Mouse (Mus musculus) neural tube, embryonic 12.5 days (tissue): ENCODE results near the gene Hacd4. TPM values are rescaled to one million over a fixed set of nuclear protein-coding genes. Genes with fewer than 3 reads are reported as not detected.

Experiments
- ATAC-seq: fragments of 200-750 bp; cut with Nextera tagmentation; 2 replicates; pipeline ENCODE4 v1.8.0; 2017; ENCODE audit warnings: low read depth, mild to moderate bottlenecking, moderate TSS enrichment, moderate library complexity; ENCODE audit not compliant: low FRiP score
- H3K27ac ChIP-seq: fragments of 300-500 bp; sonication (generic); 2 replicates; pipeline ENCODE4 v1.5.1; 2016
- H3K27me3 ChIP-seq: fragments of 300-500 bp; sonication (generic); replicated peaks from 2 replicates; pipeline ENCODE4 v1.6.1; 2016; ENCODE audit warnings: mild to moderate bottlenecking
- H3K36me3 ChIP-seq: fragments of 300-500 bp; sonication (generic); 2 replicates; pipeline ENCODE4 v1.6.1; 2016; ENCODE audit warnings: mild to moderate bottlenecking
- H3K4me1 ChIP-seq: fragments of 300-500 bp; sonication (generic); 2 replicates; pipeline ENCODE4 v1.6.1; 2016
- H3K4me2 ChIP-seq: fragments of 300-500 bp; sonication (generic); replicated peaks from 2 replicates; pipeline ENCODE4 v1.6.1; 2016; ENCODE audit warnings: mild to moderate bottlenecking
- H3K4me3 ChIP-seq: fragments of 300-500 bp; sonication (generic); 2 replicates; pipeline ENCODE4 v1.5.1; 2016
- H3K9ac ChIP-seq: fragments of 300-500 bp; sonication (generic); 2 replicates; pipeline ENCODE4 v1.6.1; 2016; ENCODE audit warnings: mild to moderate bottlenecking
- H3K9me3 ChIP-seq: fragments of 300-500 bp; sonication (generic); 2 replicates; pipeline ENCODE4 v1.6.1; 2016; ENCODE audit warnings: mild to moderate bottlenecking
- WGBS: fragments of 180-500 bp; shearing (Covaris S2); methylation state at CpG from one replicate; pipeline ENCODE4 v1.1.7; 2016; 5-methylcytosine and 5-hydroxymethylcytosine counted together
- polyA plus RNA-seq: library from polyadenylated mRNA; unstranded; fragments of >200 nt; fragmentation: Nextera tagmentation; extraction: Ambion mirVana; gene quantifications from 2 replicates; pipeline ENCODE4 v1.2.1, GENCODE M21; 2016

Gene Hacd4
- polyA plus RNA-seq, 1 experiment from 2014 or later, result 3.8 TPM

DNA sequence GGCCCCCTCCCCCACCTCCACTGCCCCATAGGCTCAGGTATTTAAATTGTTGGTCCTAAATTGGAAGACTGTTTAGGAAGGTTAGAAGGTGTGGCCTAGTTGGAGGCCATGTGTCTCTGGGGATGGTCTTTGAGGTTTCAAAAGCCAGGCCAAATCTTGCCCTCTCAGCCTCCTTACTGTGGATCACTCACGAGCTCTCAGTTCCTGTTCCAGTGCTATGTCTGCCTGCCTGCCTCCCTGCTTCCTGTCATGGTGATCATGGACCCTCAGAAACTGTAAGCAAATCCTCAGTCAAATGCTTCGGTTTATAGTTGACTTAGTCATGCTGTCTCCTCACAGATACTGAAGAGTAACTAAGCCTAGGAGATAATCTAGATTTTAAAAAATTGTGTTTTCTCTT is 19.9 kb upstream of the Hacd4 start:
- WGBS, result 79% methylated on average over 2 of the region's 2 CpGs
- Histone ChIP-seq H3K27me3 (no peaks in the 10 kb centered on the region), H3K27ac (no peak overlapping the region), H3K9ac (no peak overlapping the region), H3K4me3 (no peak overlapping the region), H3K4me1 (no peaks in the 10 kb centered on the region), H3K36me3 (no peaks in the 10 kb centered on the region), H3K4me2 (no peak overlapping the region), H3K9me3 (no peaks in the 10 kb centered on the region)
- ATAC-seq, result no peak

- H3K9me3 ChIP-seq, result no peaks in the 10 kb centered on the region
- no peaks in the 10 kb centered on the region for H3K27me3 ChIP-seq
- 80% methylated on average over 1 of the region's 1 CpGs for WGBS
- H3K4me2 ChIP-seq, result no peak overlapping the region
- no peak for ATAC-seq
- H3K27ac ChIP-seq, result no peak overlapping the region
- no peaks in the 10 kb centered on the region for H3K4me1 ChIP-seq
- H3K4me3 ChIP-seq, result no peak overlapping the region
- no peak overlapping the region for H3K9ac ChIP-seq
- no peaks in the 10 kb centered on the region for H3K36me3 ChIP-seq
Observed at GRCm38 (mm10) chr4:88458093-88458492, 19.4 kb upstream of the Hacd4 start.

DNA sequence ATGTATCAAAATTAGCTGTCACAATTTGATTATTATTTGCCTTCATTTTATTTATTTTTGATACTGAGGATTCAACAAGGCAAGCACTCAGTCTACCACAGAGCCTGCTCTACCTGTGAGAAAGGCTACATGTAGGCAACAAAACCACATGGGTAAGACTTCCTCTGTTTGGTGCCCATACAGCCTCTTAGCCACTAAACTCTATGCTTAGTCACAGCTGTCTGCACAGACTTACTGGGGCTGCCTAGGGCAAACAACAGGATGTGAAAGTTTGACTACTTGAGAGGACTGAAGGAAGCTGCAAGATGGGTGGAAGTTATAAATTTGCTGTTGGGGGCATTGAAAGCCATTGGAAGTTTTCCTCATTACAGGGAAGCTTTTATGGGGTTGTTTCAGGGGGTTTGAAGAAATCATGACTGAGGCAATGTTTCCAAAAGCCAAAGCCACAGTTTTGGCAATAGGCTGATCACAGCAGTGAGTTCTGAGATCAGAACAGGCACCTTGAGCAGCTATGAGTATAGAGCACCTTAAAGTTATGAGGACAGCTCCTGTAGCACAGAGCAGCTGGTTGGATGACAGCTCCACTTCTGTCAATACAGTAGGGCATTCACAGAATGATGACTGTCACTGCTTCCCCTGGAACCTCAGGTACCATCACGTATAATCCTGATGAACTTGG is 11.5 kb upstream of the Hacd4 start:
- Histone ChIP-seq H3K4me1 (no peaks in the 10 kb centered on the region), H3K4me2 (no peak overlapping the region), H3K4me3 (no peak overlapping the region), H3K9ac (no peak overlapping the region), H3K36me3 (no peaks in the 10 kb centered on the region), H3K27ac (no peak overlapping the region), H3K27me3 (no peaks in the 10 kb centered on the region), H3K9me3 (no peaks in the 10 kb centered on the region)
- no peak for ATAC-seq
- 90% methylated on average over 1 of the region's 1 CpGs for WGBS

DNA sequence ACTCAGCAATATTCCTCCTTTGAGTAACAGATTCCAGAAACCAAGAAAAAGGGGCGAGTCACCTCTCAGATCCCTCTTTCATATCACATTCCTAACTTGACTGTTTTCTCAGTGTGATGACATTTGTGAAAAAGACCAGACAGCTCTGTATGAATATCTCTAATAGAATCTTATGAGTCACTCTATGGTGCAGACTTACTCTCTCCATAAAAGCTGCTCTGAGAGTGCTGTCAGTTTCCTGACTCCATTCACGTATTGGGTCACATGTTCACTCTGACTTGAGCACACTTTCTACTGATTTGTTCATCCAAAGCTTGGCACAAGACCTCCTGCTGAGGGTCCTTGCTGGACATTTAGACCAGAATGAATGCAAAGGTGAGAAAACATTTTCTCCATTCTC is 10.2 kb upstream of the Hacd4 start:
- Histone ChIP-seq H3K27me3 (no peaks in the 10 kb centered on the region), H3K27ac (no peak overlapping the region), H3K4me3 (no peak overlapping the region), H3K4me1 (no peaks in the 10 kb centered on the region), H3K9me3 (no peaks in the 10 kb centered on the region), H3K4me2 (no peak overlapping the region), H3K36me3 (no peaks in the 10 kb centered on the region), H3K9ac (no peak overlapping the region)
- 83% methylated on average over 2 of the region's 2 CpGs for WGBS
- ATAC-seq, result no peak

DNA sequence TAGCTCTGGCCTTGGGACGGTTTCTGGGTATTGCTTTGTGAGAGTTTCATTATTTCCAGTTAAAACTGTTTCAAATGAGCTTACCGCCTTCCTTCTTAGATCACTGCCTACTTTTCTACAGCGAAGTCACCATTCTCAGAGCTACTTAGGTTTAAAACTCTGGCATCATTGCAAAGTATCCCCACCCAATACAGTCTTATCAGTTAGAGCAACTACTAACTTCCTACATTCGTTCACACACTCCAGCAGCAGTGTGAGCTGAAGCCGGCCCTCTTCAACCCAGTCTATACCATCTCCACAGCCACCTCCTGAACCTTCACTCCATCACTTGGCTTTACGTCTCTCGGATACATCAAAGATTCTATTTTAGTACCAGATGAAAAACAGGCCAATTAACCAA is 2.1 kb upstream of the Hacd4 start:
- no peaks in the 10 kb centered on the region for H3K27me3 ChIP-seq
- ATAC-seq, result no peak
- H3K27ac ChIP-seq, result no peak overlapping the region
- no peak overlapping the region for H3K4me2 ChIP-seq
- no peaks in the 10 kb centered on the region for H3K9me3 ChIP-seq
- no peak overlapping the region for H3K4me3 ChIP-seq
- peaks cover 9% of the 10 kb centered on the region; the same call in 1 of the 2 replicates for H3K4me1 ChIP-seq
- 90% methylated on average over 7 of the region's 7 CpGs for WGBS
- H3K9ac ChIP-seq, result no peak overlapping the region
- H3K36me3 ChIP-seq, result no peaks in the 10 kb centered on the region

DNA sequence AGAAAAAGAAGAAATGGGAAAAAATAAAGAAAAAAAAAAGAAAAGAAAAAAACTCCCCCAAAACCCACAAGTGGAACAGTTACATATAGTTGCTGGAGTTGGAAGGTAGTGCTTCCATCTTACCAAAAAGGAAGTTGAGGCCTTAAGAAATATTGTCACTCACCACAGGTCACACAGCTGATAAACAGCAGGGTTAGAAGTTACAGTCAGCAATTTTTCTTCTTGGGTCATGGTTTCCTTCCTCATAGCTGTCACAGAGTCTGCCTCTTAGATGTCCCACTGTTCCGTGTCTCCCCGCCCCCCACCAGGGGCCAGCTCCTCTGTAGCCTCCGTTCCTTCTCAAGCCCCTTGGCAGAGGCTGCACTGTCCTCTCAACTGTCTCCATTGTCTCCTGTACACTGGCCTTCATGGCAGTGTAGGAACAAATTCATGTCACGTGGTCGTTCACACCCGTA is 968 bp upstream of the Hacd4 start:
- H3K36me3 ChIP-seq, result no peaks in the 10 kb centered on the region
- ATAC-seq, result no peak
- no peak overlapping the region for H3K4me3 ChIP-seq
- no peaks in the 10 kb centered on the region for H3K9me3 ChIP-seq
- H3K4me2 ChIP-seq, result no peak overlapping the region
- no peak overlapping the region for H3K9ac ChIP-seq
- H3K27me3 ChIP-seq, result no peaks in the 10 kb centered on the region
- H3K4me1 ChIP-seq, result peaks cover 9% of the 10 kb centered on the region; the same call in 1 of the 2 replicates
- WGBS, result 79% methylated on average over 6 of the region's 6 CpGs
- H3K27ac ChIP-seq, result no peak overlapping the region

DNA sequence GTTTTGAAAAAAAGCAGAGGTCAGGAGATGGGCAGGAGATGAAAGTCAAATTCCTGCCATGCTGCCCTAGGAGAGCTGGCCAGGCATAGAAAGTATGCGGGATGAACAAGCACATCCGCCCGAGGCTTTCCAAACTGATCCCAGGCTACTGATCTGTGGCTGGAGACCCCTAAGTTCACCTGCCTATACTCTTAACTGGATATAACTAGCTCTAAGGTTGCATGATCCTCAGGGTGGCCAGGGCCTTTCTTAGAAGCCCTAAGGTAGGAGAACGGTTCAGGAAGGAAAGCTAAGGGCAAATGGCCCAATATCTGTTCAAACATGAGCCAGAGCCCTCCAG is 232 bp upstream of the Hacd4 start:
- H3K9ac ChIP-seq, result 0 out of 2 replicates have a peak overlapping the region, but pooled peaks have one; percentile 46
- H3K27ac ChIP-seq, result no peak overlapping the region
- no peaks in the 10 kb centered on the region for H3K36me3 ChIP-seq
- no peaks in the 10 kb centered on the region for H3K27me3 ChIP-seq
- peak overlapping the region; percentile 64 for H3K4me2 ChIP-seq
- peak overlapping the region; percentile 34; the same call in 1 of the 2 replicates for H3K4me3 ChIP-seq
- H3K4me1 ChIP-seq, result peaks cover 9% of the 10 kb centered on the region; the same call in 1 of the 2 replicates
- 18% methylated on average over 4 of the region's 4 CpGs for WGBS
- no peaks in the 10 kb centered on the region for H3K9me3 ChIP-seq
- no peak for ATAC-seq

- WGBS, result 56% methylated on average over 2 of the region's 2 CpGs
- Histone ChIP-seq H3K9ac (no peak overlapping the region), H3K4me2 (no peak overlapping the region), H3K27ac (no peak overlapping the region), H3K4me1 (peaks cover 9% of the 10 kb centered on the region; the same call in 1 of the 2 replicates), H3K4me3 (no peak overlapping the region), H3K27me3 (no peaks in the 10 kb centered on the region), H3K9me3 (no peaks in the 10 kb centered on the region), H3K36me3 (no peaks in the 10 kb centered on the region)
- no peak for ATAC-seq
Observed at GRCm38 (mm10) chr4:88437917-88438316, 811 bp downstream of the Hacd4 start.

- Histone ChIP-seq H3K4me2 (no peak overlapping the region), H3K36me3 (no peaks in the 10 kb centered on the region), H3K9me3 (no peaks in the 10 kb centered on the region), H3K9ac (no peak overlapping the region), H3K27me3 (no peaks in the 10 kb centered on the region), H3K27ac (no peak overlapping the region), H3K4me1 (peaks cover 9% of the 10 kb centered on the region; the same call in 1 of the 2 replicates), H3K4me3 (no peak overlapping the region)
- ATAC-seq, result no peak
- 80% methylated on average over 3 of the region's 3 CpGs for WGBS
Observed at GRCm38 (mm10) chr4:88437166-88437565, 1.6 kb downstream of the Hacd4 start.

- H3K27me3 ChIP-seq, result no peaks in the 10 kb centered on the region
- no peak overlapping the region for H3K27ac ChIP-seq
- peaks cover 9% of the 10 kb centered on the region; the same call in 1 of the 2 replicates for H3K4me1 ChIP-seq
- H3K9ac ChIP-seq, result no peak overlapping the region
- no peak overlapping the region for H3K4me2 ChIP-seq
- H3K9me3 ChIP-seq, result no peaks in the 10 kb centered on the region
- H3K4me3 ChIP-seq, result no peak overlapping the region
- H3K36me3 ChIP-seq, result no peaks in the 10 kb centered on the region
- 86% methylated on average over 6 of the region's 6 CpGs for WGBS
- ATAC-seq, result no peak
Observed at GRCm38 (mm10) chr4:88436593-88437165, 2.0 kb downstream of the Hacd4 start.

DNA sequence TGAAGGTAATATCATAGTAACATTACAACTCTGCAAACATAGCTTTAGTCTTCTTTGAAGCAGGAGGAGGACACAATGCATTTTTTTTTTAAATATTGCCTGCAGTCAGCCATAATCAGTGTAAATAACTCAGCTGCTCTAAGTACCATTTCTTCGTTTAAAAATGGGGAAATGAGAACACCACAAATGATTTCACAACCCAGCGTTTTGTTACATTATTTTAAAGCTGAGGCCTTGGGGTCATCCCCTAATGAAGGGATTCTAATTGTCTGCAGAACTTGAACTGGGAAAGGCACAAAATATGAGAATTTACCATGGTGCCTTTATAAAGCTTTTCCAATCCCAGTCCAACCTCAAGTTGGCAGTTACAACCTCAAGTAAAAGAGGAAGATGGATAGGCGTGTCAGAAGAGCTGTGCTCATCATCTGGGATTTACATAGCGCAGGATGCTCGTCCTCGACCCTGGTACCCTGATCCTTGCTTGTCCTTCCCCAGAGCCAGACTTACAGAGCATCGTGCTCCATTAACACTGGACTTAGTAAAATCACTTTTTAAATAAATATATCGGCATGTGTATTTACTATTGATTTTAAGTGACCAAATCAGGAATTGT is 6.2 kb downstream of the Hacd4 start:
- Histone ChIP-seq H3K27me3 (no peaks in the 10 kb centered on the region), H3K27ac (no peak overlapping the region)
- 83% methylated on average over 8 of the region's 8 CpGs for WGBS

GRCm38 (mm10) chr4:88427630-88428239 is 11.0 kb downstream of the Hacd4 start:
- WGBS, result 95% methylated on average over 2 of the region's 2 CpGs
- no peak overlapping the region for H3K4me2 ChIP-seq
- H3K4me3 ChIP-seq, result no peak overlapping the region
- no peaks in the 10 kb centered on the region for H3K4me1 ChIP-seq
- H3K9ac ChIP-seq, result no peak overlapping the region
- no peak for ATAC-seq
- no peaks in the 10 kb centered on the region for H3K36me3 ChIP-seq
- no peaks in the 10 kb centered on the region for H3K27me3 ChIP-seq
- H3K27ac ChIP-seq, result no peak overlapping the region
- H3K9me3 ChIP-seq, result no peaks in the 10 kb centered on the region

More for the DNA sequence above, 6.2 kb downstream of the Hacd4 start:
- ATAC-seq, result no peak
- Histone ChIP-seq H3K9ac (no peak overlapping the region), H3K4me2 (no peak overlapping the region), H3K36me3 (no peaks in the 10 kb centered on the region), H3K4me1 (no peaks in the 10 kb centered on the region), H3K9me3 (no peaks in the 10 kb centered on the region), H3K4me3 (no peak overlapping the region)
